Mouse (Mus musculus) cerebellum, adult 9-10 months (tissue): ENCODE data around the gene Gm44805.
"Not testable (repeated sequence)": the region's sequence is repeated elsewhere in the genome, so short reads cannot be mapped to it uniquely, and the experiment has no call there.

Experiments
- DNase-seq: peaks from one replicate; pipeline ENCODE4 v3.0.0; 2022

Gene Gm44805

GRCm38 (mm10) chr7:19698907-19699826, 17.9 kb upstream of the Gm44805 start, which contains the start of gene Apoe:
TSS of gene Apoe (minus strand) at chr7:19699188.
- no peak for DNase-seq

- DNase-seq, result no peak
These were observed 17.0 kb upstream of the Gm44805 start for GRCm38 (mm10) chr7:19697949-19698906.

- no peak for DNase-seq
These were observed 15.2 kb upstream of the Gm44805 start for GRCm38 (mm10) chr7:19696336-19696873.

GRCm38 (mm10) chr7:19695881-19696280, 14.7 kb upstream of the Gm44805 start:
- no peak for DNase-seq

- DNase-seq, result no peak
These were observed 14.0 kb upstream of the Gm44805 start for GRCm38 (mm10) chr7:19695213-19695594.

- no peak for DNase-seq
These were observed 13.4 kb upstream of the Gm44805 start for GRCm38 (mm10) chr7:19694336-19695212.

- DNase-seq, result no peak
These were observed 12.2 kb upstream of the Gm44805 start for GRCm38 (mm10) chr7:19693421-19693820.

- no peak for DNase-seq
These were observed 10.9 kb upstream of the Gm44805 start, which contains the start of gene Apoc1 for GRCm38 (mm10) chr7:19691873-19692865. TSS of gene Apoc1 (minus strand) at chr7:19692660.

- no peak for DNase-seq
These were observed 10.2 kb upstream of the Gm44805 start for GRCm38 (mm10) chr7:19691434-19691833.

GRCm38 (mm10) chr7:19690845-19691244, 9.6 kb upstream of the Gm44805 start:
- DNase-seq, result no peak

- no peak for DNase-seq
These were observed 7.4 kb upstream of the Gm44805 start for GRCm38 (mm10) chr7:19688611-19689010.

- no peak for DNase-seq
These were observed 6.9 kb upstream of the Gm44805 start for GRCm38 (mm10) chr7:19688101-19688500.

GRCm38 (mm10) chr7:19686927-19687583, 5.8 kb upstream of the Gm44805 start:
- DNase-seq, result not testable (repeated sequence)

GRCm38 (mm10) chr7:19686521-19686920, 5.3 kb upstream of the Gm44805 start:
- no peak for DNase-seq

- no peak for DNase-seq
These were observed 4.2 kb upstream of the Gm44805 start for GRCm38 (mm10) chr7:19685374-19685773.

GRCm38 (mm10) chr7:19683771-19684201, 2.6 kb upstream of the Gm44805 start:
- no peak for DNase-seq

GRCm38 (mm10) chr7:19682979-19683378, 1.8 kb upstream of the Gm44805 start:
- DNase-seq, result no peak

GRCm38 (mm10) chr7:19680702-19681101, 521 bp downstream of the Gm44805 start:
- DNase-seq, result no peak

- DNase-seq, result no peak
These were observed 2.3 kb downstream of the Gm44805 start for GRCm38 (mm10) chr7:19678901-19679300.

- DNase-seq, result no peak
These were observed 3.4 kb downstream of the Gm44805 start, which contains the start of gene Apoc2 for GRCm38 (mm10) chr7:19677872-19678271. TSS of gene Apoc2 (minus strand) at chr7:19677941.
